In the genomic region with DNA sequence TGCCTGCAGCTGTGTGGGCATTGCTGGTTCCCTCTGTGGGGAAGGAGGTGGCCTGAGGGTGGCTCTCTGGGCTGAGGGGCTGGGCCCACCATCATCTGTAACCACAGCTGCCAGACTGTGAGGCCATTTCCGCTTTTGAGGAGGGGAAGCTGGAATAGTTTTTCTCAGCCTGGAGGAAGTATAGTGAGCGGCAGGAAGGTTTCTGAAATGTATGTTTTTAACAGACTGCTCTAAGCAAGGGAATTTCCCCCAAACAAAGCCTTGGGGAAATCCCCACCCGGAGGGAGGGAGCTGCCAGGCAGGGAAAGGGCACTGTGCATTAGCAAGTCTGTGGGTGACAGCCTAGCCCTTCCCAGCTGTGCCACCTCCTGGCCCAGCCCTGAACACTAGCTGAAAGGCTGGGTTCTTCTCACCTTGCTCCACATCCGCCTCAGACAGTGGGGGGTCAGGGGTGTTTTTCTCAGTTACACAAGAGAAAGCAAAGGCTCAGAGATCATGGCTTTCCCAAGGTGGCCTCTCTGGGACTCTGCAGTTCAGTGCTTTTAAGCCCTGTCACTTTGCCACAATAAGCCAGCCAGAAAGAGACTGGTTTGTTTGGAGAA, we compare ENCODE assay signal across 8 mouse cellular contexts. TPM values are rescaled to one million over a fixed set of nuclear protein-coding genes. Genes with fewer than 3 reads are reported as not detected.
A peak's percentile ranks its signal among the peaks of the same experiment; 100 is the strongest.
DNase-seq lines count a peak whose midpoint lies in the region; ATAC-seq lines count a peak whose summit lies in the region.

No protein-coding gene starts in this region.

- no peak overlapping the region for H3K4me3 ChIP-seq in forebrain, embryonic 15.5 days
- H3K4me3 ChIP-seq in hindbrain, embryonic 16.5 days (ENCODE audit: low read length) = no peak overlapping the region
- 0 out of 2 replicates have a peak overlapping the region, but pooled peaks have one; percentile 9 for H3K4me3 ChIP-seq in liver, embryonic 16.5 days (ENCODE audit: low read depth, low read length)
- no peak overlapping the region for H3K4me3 ChIP-seq in neural tube, embryonic 11.5 days (ENCODE audit: low read depth, low read length)

- ATAC-seq in CD4-positive, CD25-positive, alpha-beta regulatory T cell, adult 4 months = peak; percentile 67
- peak; percentile 15; the same call in 1 of the 2 replicates for ATAC-seq in forebrain, embryonic 15.5 days (replicated peaks)
- ATAC-seq in hindbrain, embryonic 16.5 days = 0 out of 2 replicates have a peak, but pooled peaks have one; percentile 10
- peak; percentile 53 for ATAC-seq in liver, embryonic 16.5 days (ENCODE audit: low read depth)
- no peak for ATAC-seq in neural tube, embryonic 11.5 days (ENCODE audit: insufficient read depth, low FRiP score, low TSS enrichment)

- no peaks in the 10 kb centered on the region for H3K9me3 ChIP-seq in forebrain, embryonic 15.5 days
- no peaks in the 10 kb centered on the region for H3K9me3 ChIP-seq in hindbrain, embryonic 16.5 days (ENCODE audit: control insufficient read depth, low read length)
- no peaks in the 10 kb centered on the region for H3K9me3 ChIP-seq in liver, embryonic 16.5 days (replicated peaks; ENCODE audit: control insufficient read depth, low read length)
- no peaks in the 10 kb centered on the region for H3K9me3 ChIP-seq in neural tube, embryonic 11.5 days (ENCODE audit: control insufficient read depth, low read length)

- 5% methylated on average over 4 of the region's 4 CpGs for WGBS in forebrain, embryonic 15.5 days
- WGBS in hindbrain, embryonic 16.5 days = 13% methylated on average over 4 of the region's 4 CpGs
- WGBS in liver, embryonic 16.5 days (ENCODE audit: insufficient replicate concordance) = 11% methylated on average over 4 of the region's 4 CpGs
- WGBS in neural tube, embryonic 11.5 days = 14% methylated on average over 4 of the region's 4 CpGs

- peak overlapping the region; percentile 71 for H3K27ac ChIP-seq in forebrain, embryonic 15.5 days (replicated peaks)
- peak overlapping the region; percentile 62 for H3K27ac ChIP-seq in hindbrain, embryonic 16.5 days (ENCODE audit: low read depth, low read length)
- peak overlapping the region; percentile 79 for H3K27ac ChIP-seq in liver, embryonic 16.5 days (ENCODE audit: low read length)
- peak overlapping the region; percentile 15 for H3K27ac ChIP-seq in neural tube, embryonic 11.5 days (ENCODE audit: low read depth, low read length)

- no peaks in the 10 kb centered on the region for H3K27me3 ChIP-seq in forebrain, embryonic 15.5 days
- H3K27me3 ChIP-seq in hindbrain, embryonic 16.5 days (replicated peaks; ENCODE audit: control insufficient read depth, insufficient read depth, low read length) = no peaks in the 10 kb centered on the region
- H3K27me3 ChIP-seq in liver, embryonic 16.5 days (ENCODE audit: control insufficient read depth, insufficient read depth, low read depth, low read length) = no peaks in the 10 kb centered on the region
- H3K27me3 ChIP-seq in neural tube, embryonic 11.5 days (ENCODE audit: control insufficient read depth, insufficient read depth, low read length) = no peaks in the 10 kb centered on the region

- no peak overlapping the region for H3K9ac ChIP-seq in forebrain, embryonic 15.5 days (replicated peaks)
- H3K9ac ChIP-seq in hindbrain, embryonic 16.5 days (ENCODE audit: low read depth, low read length) = peak overlapping the region; percentile 23; the same call in 1 of the 2 replicates
- H3K9ac ChIP-seq in liver, embryonic 16.5 days (ENCODE audit: low read depth, low read length) = no peak overlapping the region
- H3K9ac ChIP-seq in neural tube, embryonic 11.5 days (ENCODE audit: low read length) = peak overlapping the region; percentile 12; the same call in 1 of the 2 replicates

- peak; percentile 95 for DNase-seq in T-cell, adult 2 months (ENCODE audit: low spot score)
- DNase-seq in neural tube, embryonic 11.5 days (ENCODE audit: low spot score) = peak; percentile 44
- no peak for DNase-seq in urinary bladder, adult 18-20 months (ENCODE audit: low spot score in 2 of 2)
- no peak for DNase-seq in ovary, postnatal 10 days (ENCODE audit: low spot score)

- H3K4me2 ChIP-seq in forebrain, embryonic 15.5 days (replicated peaks) = no peak overlapping the region
- no peak overlapping the region for H3K4me2 ChIP-seq in hindbrain, embryonic 16.5 days (ENCODE audit: low read length)
- H3K4me2 ChIP-seq in liver, embryonic 16.5 days (ENCODE audit: low read depth, low read length) = peak overlapping the region; percentile 28
- no peak overlapping the region for H3K4me2 ChIP-seq in neural tube, embryonic 11.5 days (ENCODE audit: low read depth)

- H3K36me3 ChIP-seq in forebrain, embryonic 15.5 days = no peaks in the 10 kb centered on the region
- no peaks in the 10 kb centered on the region for H3K36me3 ChIP-seq in hindbrain, embryonic 16.5 days (ENCODE audit: control insufficient read depth, insufficient read depth, low read length)
- no peaks in the 10 kb centered on the region for H3K36me3 ChIP-seq in liver, embryonic 16.5 days (ENCODE audit: control insufficient read depth, insufficient read depth)
- no peaks in the 10 kb centered on the region for H3K36me3 ChIP-seq in neural tube, embryonic 11.5 days (ENCODE audit: control insufficient read depth, insufficient read depth, low read length)

- H3K4me1 ChIP-seq in forebrain, embryonic 15.5 days = peaks cover 83% of the 10 kb centered on the region
- H3K4me1 ChIP-seq in hindbrain, embryonic 16.5 days (ENCODE audit: control insufficient read depth, insufficient read depth, low read depth, low read length) = peaks cover 36% of the 10 kb centered on the region
- H3K4me1 ChIP-seq in liver, embryonic 16.5 days (ENCODE audit: control insufficient read depth, low read depth, low read length) = peaks cover 14% of the 10 kb centered on the region
- H3K4me1 ChIP-seq in neural tube, embryonic 11.5 days (ENCODE audit: control insufficient read depth, insufficient read depth, low read length) = peaks cover 19% of the 10 kb centered on the region; the same call in 1 of the 2 replicates

RNA-seq across cellular contexts. Expression of gene C1qtnf9, which starts 31.2 kb away (rescaled TPM):
- polyA plus RNA-seq in CD4-positive, CD25-positive, alpha-beta regulatory T cell, adult 4 months (2017; shearing (Covaris generic)) = under 1 TPM in 1 of 2 experiments, not detected in 1; 0.39 TPM
- polyA plus RNA-seq in forebrain, embryonic 15.5 days (2015; fragmentation: Nextera tagmentation; extraction: Ambion mirVana) = 0.13 and 0.17 TPM in 2 replicates
- polyA plus RNA-seq in hindbrain, embryonic 16.5 days (2015; fragmentation: Nextera tagmentation; extraction: Ambion mirVana) = 0.13 and 0.19 TPM in 2 replicates
- 0.14 and 0.42 TPM in 2 replicates for polyA plus RNA-seq in liver, embryonic 16.5 days (2015; fragmentation: Nextera tagmentation; extraction: Ambion mirVana)
- polyA plus RNA-seq in neural tube, embryonic 11.5 days (2014; fragmentation: Nextera tagmentation; extraction: Ambion mirVana) = not detected in 2 replicates

RNA-seq across cellular contexts. Expression of gene Mipep, which starts 47.7 kb away (rescaled TPM):
- 1 to 10 TPM; 1.6 to 1.8 TPM for polyA plus RNA-seq in CD4-positive, CD25-positive, alpha-beta regulatory T cell, adult 4 months (2017; shearing (Covaris generic))
- 21.4 and 22.0 TPM in 2 replicates for polyA plus RNA-seq in forebrain, embryonic 15.5 days (2015; fragmentation: Nextera tagmentation; extraction: Ambion mirVana)
- 20.0 and 20.8 TPM in 2 replicates for polyA plus RNA-seq in hindbrain, embryonic 16.5 days (2015; fragmentation: Nextera tagmentation; extraction: Ambion mirVana)
- polyA plus RNA-seq in liver, embryonic 16.5 days (2015; fragmentation: Nextera tagmentation; extraction: Ambion mirVana) = 9.3 and 9.8 TPM in 2 replicates
- polyA plus RNA-seq in neural tube, embryonic 11.5 days (2014; fragmentation: Nextera tagmentation; extraction: Ambion mirVana) = 22.0 and 25.9 TPM in 2 replicates

Comparison
In these comparisons a context has a peak if more than half of its experiments do, and no peak if none do; other contexts are left out.
1. DNase-seq: peak in T-cell, adult 2 months (single experiment) and neural tube, embryonic 11.5 days (single experiment); none in urinary bladder, adult 18-20 months (0 of 2) and ovary, postnatal 10 days (single experiment).
2. H3K27ac ChIP-seq: peak in every context shown above with its lines; median percentile 79 in liver, embryonic 16.5 days; 71 in forebrain, embryonic 15.5 days; 62 in hindbrain, embryonic 16.5 days; 15 in neural tube, embryonic 11.5 days.
3. H3K9ac ChIP-seq: peak in hindbrain, embryonic 16.5 days (single experiment) and neural tube, embryonic 11.5 days (single experiment); none in forebrain, embryonic 15.5 days (single experiment) and liver, embryonic 16.5 days (single experiment).